Mouse (Mus musculus) hindbrain, embryonic 14.5 days (tissue): ENCODE data around the gene Mrpl45. TPM values are rescaled to one million over a fixed set of nuclear protein-coding genes. Genes with fewer than 3 reads are reported as not detected.
A peak's percentile ranks its signal among the peaks of the same experiment; 100 is the strongest.

Source experiments
- ATAC-seq: fragments of 200-750 bp; cut with Nextera tagmentation; 2 replicates; pipeline ENCODE4 v1.8.0; 2017; ENCODE audit warnings: moderate number of reproducible peaks, mild to moderate bottlenecking, moderate TSS enrichment, moderate library complexity; ENCODE audit not compliant: low FRiP score
- DNase-seq: peaks from one replicate; pipeline ENCODE4 v3.0.0-alpha.2; 2015; ENCODE audit warnings: low spot score
- H3K27ac ChIP-seq: fragments of 300-500 bp; sonication (generic); 2 replicates; pipeline ENCODE4 v1.5.1; 2014; ENCODE audit warnings: mild to moderate bottlenecking, moderate library complexity
- H3K27me3 ChIP-seq: fragments of 300-500 bp; sonication (generic); 2 replicates; pipeline ENCODE4 v1.6.1; 2014; ENCODE audit warnings: mild to moderate bottlenecking, low read length, mixed read lengths; ENCODE audit not compliant: control insufficient read depth, insufficient read depth
- H3K36me3 ChIP-seq: fragments of 300-500 bp; sonication (generic); replicated peaks from 2 replicates; pipeline ENCODE4 v1.6.1; 2014; ENCODE audit not compliant: control insufficient read depth, insufficient read depth
- H3K4me1 ChIP-seq: fragments of 300-500 bp; sonication (generic); replicated peaks from 2 replicates; pipeline ENCODE4 v1.6.1; 2014; ENCODE audit warnings: antibody characterized with exemption, low read length, mixed read lengths; ENCODE audit not compliant: control insufficient read depth, insufficient read depth
- H3K4me2 ChIP-seq: fragments of 300-500 bp; sonication (generic); replicated peaks from 2 replicates; pipeline ENCODE4 v1.6.1; 2014; ENCODE audit warnings: mild to moderate bottlenecking, moderate library complexity
- H3K4me3 ChIP-seq: fragments of 300-500 bp; sonication (generic); replicated peaks from 2 replicates; pipeline ENCODE4 v1.5.1; 2014; ENCODE audit warnings: mild to moderate bottlenecking, low read length
- H3K9ac ChIP-seq: fragments of 300-500 bp; sonication (generic); 2 replicates; pipeline ENCODE4 v1.6.1; 2014
- H3K9me3 ChIP-seq: fragments of 300-500 bp; sonication (generic); 2 replicates; pipeline ENCODE4 v1.6.1; 2016; ENCODE audit warnings: low read length; ENCODE audit not compliant: control insufficient read depth
- WGBS: fragments of 180-500 bp; shearing (Covaris S2); extraction: QIAGEN DNeasy Blood & Tissue Kit; methylation state at CpG from one replicate; pipeline ENCODE4 v1.1.7; 2014; 5-methylcytosine and 5-hydroxymethylcytosine counted together
- polyA plus RNA-seq: library from polyadenylated mRNA; unstranded; fragments of >200 nt; fragmentation: Nextera tagmentation; extraction: Ambion mirVana; gene quantifications from 2 replicates; pipeline ENCODE4 v1.2.1, GENCODE M21; 2014

The Mrpl45 gene
- polyA plus RNA-seq, 1 experiment from 2014 or later, result 32.8 TPM

DNA sequence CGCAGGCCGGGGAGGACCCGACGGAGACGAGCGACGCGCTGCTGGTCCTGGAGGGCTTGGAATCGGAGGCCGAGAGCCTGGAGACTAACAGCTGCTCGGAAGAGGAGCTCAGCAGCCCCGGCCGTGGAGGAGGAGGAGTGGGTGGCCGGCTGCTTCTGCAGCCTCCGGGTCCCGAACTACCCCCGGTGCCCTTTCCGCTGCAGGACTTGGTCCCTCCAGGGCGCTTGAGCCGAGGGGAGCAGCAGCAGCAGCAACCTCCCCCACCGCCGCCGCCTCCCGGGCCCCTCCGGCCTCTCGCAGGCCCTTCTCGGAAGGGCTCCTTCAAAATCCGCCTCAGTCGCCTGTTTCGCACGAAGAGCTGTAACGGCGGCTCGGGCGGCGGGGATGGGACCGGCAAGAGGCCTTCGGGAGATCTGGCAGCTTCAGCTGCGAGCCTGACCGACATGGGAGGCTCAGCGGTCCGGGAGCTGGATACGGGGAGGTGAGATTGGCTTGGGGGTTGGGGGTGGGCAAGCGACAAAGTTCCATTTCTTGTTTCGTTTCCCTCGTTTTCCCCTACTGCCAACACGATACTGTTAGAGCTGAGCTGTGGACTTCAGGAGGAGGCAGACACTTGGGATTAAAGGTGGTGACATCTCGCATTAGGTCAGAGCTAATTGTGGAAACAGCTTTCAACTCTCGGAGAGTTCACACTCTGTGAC, 47.6 kb downstream of the Mrpl45 start:
- DNase-seq (no peak), ATAC-seq (no peak)
- H3K36me3 ChIP-seq, result no peaks in the 10 kb centered on the region; the same call in 1 of the 2 replicates
- H3K4me1 ChIP-seq, result peaks cover 30% of the 10 kb centered on the region
- peak overlapping the region; percentile 100 for H3K4me3 ChIP-seq
- peak overlapping the region; percentile 98 for H3K4me2 ChIP-seq
- no peaks in the 10 kb centered on the region for H3K9me3 ChIP-seq
- WGBS, result under 1% methylated on average over 47 of the region's 49 CpGs
- H3K27me3 ChIP-seq, result no peaks in the 10 kb centered on the region
- H3K9ac ChIP-seq, result peak overlapping the region; percentile 96
- H3K27ac ChIP-seq, result peak overlapping the region; percentile 89

- no peaks in the 10 kb centered on the region for H3K9me3 ChIP-seq
- no peaks in the 10 kb centered on the region; the same call in 1 of the 2 replicates for H3K36me3 ChIP-seq
- H3K9ac ChIP-seq, result peak overlapping the region; percentile 96
- 1% methylated on average over 7 of the region's 7 CpGs for whole genome bisulfite sequencing
- peaks cover 30% of the 10 kb centered on the region for H3K4me1 ChIP-seq
- no peak for DNase-seq
- peak overlapping the region; percentile 100 for H3K4me3 ChIP-seq
- no peaks in the 10 kb centered on the region for H3K27me3 ChIP-seq
- no peak for ATAC-seq
- peak overlapping the region; percentile 98 for H3K4me2 ChIP-seq
- no peak overlapping the region; the same call in 1 of the 2 replicates for H3K27ac ChIP-seq
Observed at GRCm38 (mm10) chr11:97363644-97363995, 48.1 kb downstream of the Mrpl45 start.

- Histone ChIP-seq H3K27ac (no peak overlapping the region), H3K9me3 (no peaks in the 10 kb centered on the region), H3K36me3 (no peaks in the 10 kb centered on the region; the same call in 1 of the 2 replicates), H3K4me1 (peaks cover 37% of the 10 kb centered on the region), H3K4me2 (peak overlapping the region; percentile 98), H3K9ac (peak overlapping the region; percentile 96), H3K4me3 (peak overlapping the region; percentile 100), H3K27me3 (no peaks in the 10 kb centered on the region)
- no peak for ATAC-seq
- DNase-seq, result no peak
- WGBS, result 65% methylated on average over 1 of the region's 1 CpGs
Observed at GRCm38 (mm10) chr11:97365556-97365955, 50.0 kb downstream of the Mrpl45 start.

GRCm38 (mm10) chr11:97368501-97368900, 53.0 kb downstream of the Mrpl45 start:
- H3K27me3 ChIP-seq, result no peaks in the 10 kb centered on the region
- DNase-seq (no peak), ATAC-seq (no peak)
- WGBS, result 84% methylated on average over 5 of the region's 5 CpGs
- H3K4me3 ChIP-seq, result no peak overlapping the region
- no peak overlapping the region for H3K9ac ChIP-seq
- no peaks in the 10 kb centered on the region; the same call in 1 of the 2 replicates for H3K36me3 ChIP-seq
- no peak overlapping the region for H3K27ac ChIP-seq
- H3K4me2 ChIP-seq, result no peak overlapping the region
- H3K4me1 ChIP-seq, result peaks cover 41% of the 10 kb centered on the region
- no peaks in the 10 kb centered on the region for H3K9me3 ChIP-seq

- Histone ChIP-seq H3K27me3 (no peaks in the 10 kb centered on the region), H3K4me1 (peaks cover 21% of the 10 kb centered on the region), H3K4me2 (no peak overlapping the region), H3K9me3 (no peaks in the 10 kb centered on the region), H3K36me3 (peaks cover 14% of the 10 kb centered on the region), H3K4me3 (no peak overlapping the region), H3K9ac (no peak overlapping the region), H3K27ac (no peak overlapping the region)
- 55% methylated on average over 7 of the region's 7 CpGs for WGBS
- no peak for DNase-seq
- ATAC-seq, result no peak
Observed at GRCm38 (mm10) chr11:97370329-97371091, 55.0 kb downstream of the Mrpl45 start.

GRCm38 (mm10) chr11:97372159-97372864, 56.8 kb downstream of the Mrpl45 start:
- ATAC-seq, result no peak
- no peaks in the 10 kb centered on the region for H3K27me3 ChIP-seq
- H3K4me2 ChIP-seq, result no peak overlapping the region
- no peak overlapping the region for H3K9ac ChIP-seq
- no peak overlapping the region for H3K27ac ChIP-seq
- WGBS, result 87% methylated on average over 6 of the region's 6 CpGs
- H3K4me1 ChIP-seq, result 0 out of 2 replicates have a peak, but pooled peaks cover 11% of the 10 kb centered on the region
- no peak overlapping the region for H3K4me3 ChIP-seq
- peaks cover 31% of the 10 kb centered on the region for H3K36me3 ChIP-seq
- no peak for DNase-seq
- H3K9me3 ChIP-seq, result no peaks in the 10 kb centered on the region

DNA sequence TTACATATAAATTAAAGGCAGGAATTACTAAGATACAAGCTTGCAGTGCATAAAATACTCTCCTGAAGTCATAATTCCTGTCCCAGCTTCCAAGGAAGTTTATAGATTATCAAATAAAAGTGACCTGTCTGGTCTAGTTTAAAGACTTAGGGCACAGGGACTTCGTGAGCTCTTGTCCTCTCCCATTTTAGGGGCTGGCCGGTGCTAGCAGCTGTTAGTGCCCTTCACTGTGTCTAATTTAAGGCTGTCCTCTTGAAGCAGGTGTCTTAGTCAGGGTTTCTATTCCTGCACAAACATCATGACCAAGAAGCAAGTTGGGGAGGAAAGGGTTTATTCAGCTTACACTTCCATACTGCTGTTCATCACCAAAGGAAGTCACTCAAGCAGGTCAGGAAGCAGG, 57.9 kb downstream of the Mrpl45 start:
- no peak overlapping the region for H3K4me3 ChIP-seq
- H3K9me3 ChIP-seq, result no peaks in the 10 kb centered on the region
- peaks cover 42% of the 10 kb centered on the region for H3K36me3 ChIP-seq
- 100% methylated on average over 2 of the region's 2 CpGs for WGBS
- no peak for DNase-seq
- H3K27me3 ChIP-seq, result no peaks in the 10 kb centered on the region
- H3K9ac ChIP-seq, result no peak overlapping the region
- H3K4me1 ChIP-seq, result 0 out of 2 replicates have a peak, but pooled peaks cover 11% of the 10 kb centered on the region
- no peak overlapping the region for H3K27ac ChIP-seq
- H3K4me2 ChIP-seq, result no peak overlapping the region
- no peak for ATAC-seq
